Mouse (Mus musculus): ENCODE measurements at regions not wholly inside any gene's neighbourhood (a gene's known extent, or its start where the extent isn't known, plus 50 kb on each side); places are given as distances from the start of the nearest gene placed in this dataset.

- DNase-seq: no peak
- no peak for TF ChIP-seq POLR2A (IDR thresholded peaks at IDR 0.05; ENCODE audit: borderline replicate concordance, insufficient read depth, low read length)
- no peak for TF ChIP-seq CTCF (IDR thresholded peaks at IDR 0.05; ENCODE audit: borderline replicate concordance, insufficient read depth, low read depth, low read length)
- Histone ChIP-seq H3K4me3 (replicated peaks; ENCODE audit: insufficient read depth, low read depth, low read length) (no peak overlapping the region), H3K27me3 (ENCODE audit: control insufficient read depth, insufficient read depth, low read length) (no peaks in the 10 kb centered on the region), H3K27ac (ENCODE audit: insufficient read depth, low read length) (no peak overlapping the region), H3K4me1 (ENCODE audit: control insufficient read depth, insufficient read depth, low read length) (no peaks in the 10 kb centered on the region)
- WGBS: 14% methylated on average over 1 of the region's 1 CpGs
Measured at GRCm38 (mm10) chr8:33075186-33075585, 353.3 kb upstream of the 5930422O12Rik start.

GRCm38 (mm10) chr8:33076253-33076652 is 352.3 kb upstream of the 5930422O12Rik start:
- 58% methylated on average over 6 of the region's 6 CpGs for WGBS
- H3K27me3 ChIP-seq (ENCODE audit: control insufficient read depth, insufficient read depth, low read length): no peaks in the 10 kb centered on the region
- TF ChIP-seq POLR2A (IDR thresholded peaks at IDR 0.05; ENCODE audit: borderline replicate concordance, insufficient read depth, low read length) (no peak), CTCF (IDR thresholded peaks at IDR 0.05; ENCODE audit: borderline replicate concordance, insufficient read depth, low read depth, low read length) (no peak)
- no peak overlapping the region for H3K27ac ChIP-seq (ENCODE audit: insufficient read depth, low read length)
- H3K4me1 ChIP-seq (ENCODE audit: control insufficient read depth, insufficient read depth, low read length): no peaks in the 10 kb centered on the region
- H3K4me3 ChIP-seq (replicated peaks; ENCODE audit: insufficient read depth, low read depth, low read length): no peak overlapping the region
- no peak for DNase-seq

GRCm38 (mm10) chr8:33078125-33078524 is 350.4 kb upstream of the 5930422O12Rik start:
- Histone ChIP-seq H3K4me1 (ENCODE audit: control insufficient read depth, insufficient read depth, low read length) (no peaks in the 10 kb centered on the region), H3K27me3 (ENCODE audit: control insufficient read depth, insufficient read depth, low read length) (no peaks in the 10 kb centered on the region), H3K27ac (ENCODE audit: insufficient read depth, low read length) (no peak overlapping the region), H3K4me3 (replicated peaks; ENCODE audit: insufficient read depth, low read depth, low read length) (no peak overlapping the region)
- 68% methylated on average over 3 of the region's 3 CpGs for WGBS
- peak in 1 of 2 experiments; percentile 6 for DNase-seq
- TF ChIP-seq CTCF (IDR thresholded peaks at IDR 0.05; ENCODE audit: borderline replicate concordance, insufficient read depth, low read depth, low read length): no peak
- TF ChIP-seq POLR2A (IDR thresholded peaks at IDR 0.05; ENCODE audit: borderline replicate concordance, insufficient read depth, low read length): no peak

- no peaks in the 10 kb centered on the region for H3K4me1 ChIP-seq (ENCODE audit: control insufficient read depth, insufficient read depth, low read length)
- WGBS: 23% methylated on average over 12 of the region's 12 CpGs
- DNase-seq: no peak
- TF ChIP-seq POLR2A (IDR thresholded peaks at IDR 0.05; ENCODE audit: borderline replicate concordance, insufficient read depth, low read length): no peak
- TF ChIP-seq CTCF (IDR thresholded peaks at IDR 0.05; ENCODE audit: borderline replicate concordance, insufficient read depth, low read depth, low read length): no peak
- no peak overlapping the region for H3K27ac ChIP-seq (ENCODE audit: insufficient read depth, low read length)
- H3K27me3 ChIP-seq (ENCODE audit: control insufficient read depth, insufficient read depth, low read length): no peaks in the 10 kb centered on the region
- no peak overlapping the region for H3K4me3 ChIP-seq (replicated peaks; ENCODE audit: insufficient read depth, low read depth, low read length)
Measured at GRCm38 (mm10) chr8:33079867-33080585, 348.5 kb upstream of the 5930422O12Rik start.

- no peak for TF ChIP-seq POLR2A (IDR thresholded peaks at IDR 0.05; ENCODE audit: borderline replicate concordance, insufficient read depth, low read length)
- TF ChIP-seq CTCF (IDR thresholded peaks at IDR 0.05; ENCODE audit: borderline replicate concordance, insufficient read depth, low read depth, low read length): no peak
- peak in 1 of 2 experiments; percentile 3 for DNase-seq
- Histone ChIP-seq H3K27ac (ENCODE audit: insufficient read depth, low read length) (no peak overlapping the region), H3K27me3 (ENCODE audit: control insufficient read depth, insufficient read depth, low read length) (no peaks in the 10 kb centered on the region), H3K4me1 (ENCODE audit: control insufficient read depth, insufficient read depth, low read length) (no peaks in the 10 kb centered on the region), H3K4me3 (replicated peaks; ENCODE audit: insufficient read depth, low read depth, low read length) (no peak overlapping the region)
- 12% methylated on average over 4 of the region's 4 CpGs for WGBS
Measured at GRCm38 (mm10) chr8:33081941-33082340, 346.6 kb upstream of the 5930422O12Rik start.

- WGBS: 22% methylated on average over 5 of the region's 5 CpGs
- Histone ChIP-seq H3K4me3 (replicated peaks; ENCODE audit: insufficient read depth, low read depth, low read length) (no peak overlapping the region), H3K4me1 (ENCODE audit: control insufficient read depth, insufficient read depth, low read length) (no peaks in the 10 kb centered on the region), H3K27ac (ENCODE audit: insufficient read depth, low read length) (no peak overlapping the region), H3K27me3 (ENCODE audit: control insufficient read depth, insufficient read depth, low read length) (no peaks in the 10 kb centered on the region)
- no peak for DNase-seq
- TF ChIP-seq POLR2A (IDR thresholded peaks at IDR 0.05; ENCODE audit: borderline replicate concordance, insufficient read depth, low read length): no peak
Measured at GRCm38 (mm10) chr8:33085461-33085860, 343.0 kb upstream of the 5930422O12Rik start.

- no peak for TF ChIP-seq CTCF (IDR thresholded peaks at IDR 0.05; ENCODE audit: borderline replicate concordance, insufficient read depth, low read depth, low read length)
- TF ChIP-seq POLR2A (IDR thresholded peaks at IDR 0.05; ENCODE audit: borderline replicate concordance, insufficient read depth, low read length): no peak
- WGBS: 55% methylated on average over 3 of the region's 3 CpGs
- no peak overlapping the region for H3K4me3 ChIP-seq (replicated peaks; ENCODE audit: insufficient read depth, low read depth, low read length)
- no peak for DNase-seq
- H3K27ac ChIP-seq (ENCODE audit: insufficient read depth, low read length): no peak overlapping the region
- no peaks in the 10 kb centered on the region for H3K4me1 ChIP-seq (ENCODE audit: control insufficient read depth, insufficient read depth, low read length)
- no peaks in the 10 kb centered on the region for H3K27me3 ChIP-seq (ENCODE audit: control insufficient read depth, insufficient read depth, low read length)
Measured at GRCm38 (mm10) chr8:33089731-33090130, 338.8 kb upstream of the 5930422O12Rik start.

GRCm38 (mm10) chr8:33108914-33109313 is 319.6 kb upstream of the 5930422O12Rik start:
- H3K4me3 ChIP-seq (replicated peaks; ENCODE audit: insufficient read depth, low read depth, low read length): no peak overlapping the region
- H3K4me1 ChIP-seq (ENCODE audit: control insufficient read depth, insufficient read depth, low read length): no peaks in the 10 kb centered on the region
- H3K27ac ChIP-seq (ENCODE audit: insufficient read depth, low read length): no peak overlapping the region
- 92% methylated on average over 3 of the region's 3 CpGs for WGBS
- DNase-seq: no peak
- no peaks in the 10 kb centered on the region for H3K27me3 ChIP-seq (ENCODE audit: control insufficient read depth, insufficient read depth, low read length)
- TF ChIP-seq POLR2A (IDR thresholded peaks at IDR 0.05; ENCODE audit: borderline replicate concordance, insufficient read depth, low read length) (no peak), CTCF (IDR thresholded peaks at IDR 0.05; ENCODE audit: borderline replicate concordance, insufficient read depth, low read depth, low read length) (no peak)
